Mouse (Mus musculus) embryo, embryonic 10 days (tissue): Measurements from ENCODE around the gene Lpp.
A peak's percentile ranks its signal among the peaks of the same experiment; 100 is the strongest.

Experiments used
- DNase-seq: peaks from one replicate; pipeline ENCODE4 v3.0.0-alpha.2; 2015; ENCODE audit warnings: low spot score

Gene Lpp

DNA sequence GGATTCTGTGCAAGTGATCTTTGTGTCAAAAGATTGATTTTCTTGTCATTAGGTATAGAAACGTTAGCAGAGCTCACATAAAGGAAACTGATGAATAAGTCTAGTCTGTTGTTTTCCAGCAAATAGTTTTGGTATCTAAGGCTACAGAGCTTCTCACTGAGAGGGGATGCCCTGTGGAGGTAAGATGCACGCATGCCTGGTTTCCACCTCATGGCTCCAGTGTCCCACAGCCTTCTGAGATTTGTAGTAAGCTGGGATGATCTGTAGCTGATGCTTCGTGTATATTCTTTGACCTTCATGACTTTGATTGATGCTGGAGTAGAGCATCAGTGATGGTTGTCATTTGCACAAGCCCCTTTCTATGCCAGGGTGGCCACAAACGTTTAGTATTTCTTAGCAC, 414.3 kb downstream of the Lpp start:
- no peak for DNase-seq

DNA sequence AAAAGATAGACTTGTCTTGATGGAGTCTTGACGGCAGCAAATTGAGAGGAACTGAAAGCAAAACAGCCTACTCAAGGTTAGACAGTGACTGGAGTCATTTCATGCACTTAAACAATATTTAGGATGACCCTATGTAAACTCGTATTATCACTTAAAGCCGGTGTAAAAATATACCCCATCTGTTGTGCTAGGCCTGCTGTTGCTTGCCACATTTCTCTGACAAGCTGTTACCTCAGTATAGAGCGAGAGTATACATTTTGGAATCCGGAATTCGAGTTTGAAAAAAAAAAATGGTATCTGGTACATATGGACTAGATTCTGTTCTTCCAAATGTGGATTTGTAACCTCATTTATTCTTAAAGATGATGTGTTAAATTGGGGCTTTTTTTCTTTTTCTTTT, 416.5 kb downstream of the Lpp start:
- no peak for DNase-seq

DNA sequence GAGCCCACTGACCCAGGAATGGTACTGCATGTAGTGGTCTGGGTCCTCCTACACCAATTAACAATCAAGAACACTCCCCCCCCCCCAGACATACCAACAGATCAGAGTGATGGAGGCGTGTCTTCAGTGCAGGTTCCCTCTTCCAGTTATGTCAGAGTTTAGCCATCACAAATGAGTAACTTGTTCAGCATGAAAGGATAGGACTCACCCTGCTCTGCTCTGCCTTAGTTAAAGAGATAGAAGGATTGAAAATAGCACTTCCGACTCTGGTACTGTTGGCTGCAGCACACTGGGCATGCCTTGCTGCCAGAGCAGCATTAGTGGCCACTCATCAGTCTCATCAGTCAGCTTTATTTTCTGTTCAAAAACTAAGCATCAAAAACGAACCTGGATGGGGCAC, 423.3 kb downstream of the Lpp start:
- DNase-seq: no peak

DNA sequence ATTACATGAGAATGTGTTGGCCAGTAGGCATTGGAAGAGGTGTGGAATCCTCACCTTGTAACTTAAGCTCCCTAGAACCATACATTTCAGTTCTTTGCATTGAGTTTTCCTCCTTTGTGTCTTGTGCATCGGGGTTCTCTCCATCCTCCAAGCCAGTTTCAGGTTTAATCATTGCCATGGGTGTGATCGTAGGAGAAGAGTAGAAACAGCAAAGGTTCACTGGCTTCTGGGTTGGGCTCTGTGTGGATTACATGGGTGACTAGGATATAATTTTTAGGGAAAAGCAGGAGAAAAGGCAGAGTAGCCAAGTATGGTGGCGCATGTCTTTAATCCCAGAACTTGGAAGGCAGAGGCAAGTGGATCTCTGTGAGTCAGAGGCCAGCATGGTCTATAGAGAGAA, 424.1 kb downstream of the Lpp start:
- DNase-seq: no peak

DNA sequence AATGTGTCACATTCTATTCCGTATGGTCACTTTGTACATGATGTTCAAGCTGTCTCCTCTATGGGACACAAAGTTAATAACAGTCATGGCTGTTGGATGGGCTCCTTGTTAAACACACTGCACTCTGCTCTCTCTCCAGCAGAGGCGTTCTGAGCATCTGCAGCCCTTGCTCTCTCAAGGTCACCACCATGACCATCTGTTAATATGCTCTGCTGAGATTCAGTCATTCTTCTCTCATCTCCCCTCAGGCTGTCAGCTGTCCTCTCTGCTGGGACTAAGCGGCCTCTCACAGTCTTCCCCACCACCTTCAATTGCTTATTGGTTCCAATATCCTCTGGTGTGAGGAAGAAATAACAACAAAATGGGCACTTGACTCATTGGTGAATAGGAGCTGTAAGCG, 425.8 kb downstream of the Lpp start:
- DNase-seq: peak; percentile 42

DNA sequence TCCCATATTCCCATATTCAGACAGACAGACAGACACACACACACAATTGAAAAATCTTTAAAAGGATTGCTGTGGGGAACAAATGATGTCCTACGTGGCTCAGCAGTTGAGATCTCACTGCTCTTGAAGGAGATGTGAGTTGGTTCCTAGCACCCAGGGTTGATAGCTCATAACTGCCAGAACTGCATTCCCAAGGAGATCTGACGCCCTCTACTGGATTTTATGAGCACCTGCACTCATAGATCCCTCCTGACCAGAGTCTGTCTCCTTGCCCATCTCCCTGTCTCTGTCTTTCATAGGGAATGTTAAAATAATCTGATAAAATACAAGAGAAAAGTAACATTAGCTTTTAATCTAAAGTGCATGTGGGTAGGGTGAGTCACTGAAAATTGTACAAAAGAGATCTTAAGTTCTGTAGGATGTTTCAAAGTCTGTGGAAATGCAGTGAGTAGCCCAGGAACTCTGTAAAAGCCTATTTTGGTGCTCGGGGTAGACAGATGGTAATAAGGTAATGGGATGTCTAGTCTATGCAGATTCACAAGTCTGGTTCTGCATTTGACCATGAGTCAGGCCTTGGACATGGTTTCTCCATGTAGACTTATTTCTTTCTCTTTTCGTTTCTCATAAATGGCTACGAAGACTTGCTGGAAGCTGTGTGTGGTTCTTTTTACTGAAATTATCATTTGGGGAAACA, 429.0 kb downstream of the Lpp start:
- no peak for DNase-seq

DNA sequence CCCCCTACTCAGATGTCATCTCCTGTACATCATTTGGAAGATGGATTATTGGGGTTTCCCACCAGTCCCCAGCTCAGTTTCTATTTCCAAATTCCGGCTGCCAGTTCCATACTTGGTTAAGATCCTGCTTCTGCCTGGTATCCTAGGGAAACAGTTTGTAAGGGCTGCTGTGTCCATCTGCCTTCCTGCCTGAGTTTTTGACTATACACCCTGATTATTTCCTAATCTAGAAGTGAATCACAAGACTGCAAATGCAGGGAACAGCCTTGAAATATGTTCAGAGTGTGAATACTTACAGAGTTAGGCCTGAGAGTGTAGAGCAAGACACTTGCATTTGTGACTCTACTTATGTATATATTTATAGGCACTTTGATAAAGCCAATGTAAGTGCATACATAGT, 429.6 kb downstream of the Lpp start:
- DNase-seq: no peak

DNA sequence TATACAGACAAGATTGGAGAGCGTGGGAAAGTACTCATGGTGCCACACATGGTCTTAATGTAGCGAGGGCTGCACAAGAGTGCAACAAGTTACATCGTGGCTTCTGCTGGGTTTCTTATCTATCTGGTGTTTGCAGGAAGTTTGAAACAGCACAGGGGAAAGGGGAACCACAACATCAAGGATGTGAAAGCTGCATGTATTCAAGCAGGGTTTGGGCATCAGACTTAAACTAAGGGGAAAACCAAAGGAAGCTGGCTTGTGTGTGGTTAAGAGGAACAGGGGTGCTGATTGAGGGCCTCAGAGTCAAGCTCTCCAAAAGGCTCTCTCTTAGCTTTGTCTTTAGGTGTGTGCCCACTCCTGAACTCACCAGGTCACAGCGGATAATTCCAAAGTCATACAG, 433.1 kb downstream of the Lpp start:
- no peak for DNase-seq

DNA sequence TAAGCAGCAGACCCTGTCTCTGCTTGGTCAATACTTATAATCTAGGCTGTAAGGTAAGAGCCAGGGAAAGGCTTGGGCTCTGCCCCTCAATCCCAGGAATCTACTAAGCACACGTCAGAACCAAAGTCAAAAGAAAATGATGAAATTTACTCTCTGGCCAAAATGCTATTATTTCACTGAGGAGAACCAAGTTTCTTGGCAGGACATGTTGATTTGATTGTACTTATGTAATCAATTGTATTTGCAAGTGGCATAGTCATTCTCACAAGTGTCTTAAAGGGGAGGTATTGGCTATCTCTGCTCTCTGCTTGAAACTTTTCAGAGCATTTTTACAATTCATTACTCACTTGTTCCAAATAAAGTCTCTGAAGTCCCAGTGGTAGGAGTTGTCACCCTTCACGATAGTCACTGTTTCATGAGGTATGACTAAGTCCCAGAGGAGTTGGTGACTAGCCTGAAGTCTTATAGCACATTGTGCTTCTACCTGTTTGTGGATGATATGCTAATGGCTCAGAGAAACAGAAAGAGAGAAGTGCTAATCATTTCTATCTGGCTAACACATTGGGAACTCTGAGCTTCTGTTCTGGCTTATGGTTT, 435.0 kb downstream of the Lpp start:
- DNase-seq: no peak

DNA sequence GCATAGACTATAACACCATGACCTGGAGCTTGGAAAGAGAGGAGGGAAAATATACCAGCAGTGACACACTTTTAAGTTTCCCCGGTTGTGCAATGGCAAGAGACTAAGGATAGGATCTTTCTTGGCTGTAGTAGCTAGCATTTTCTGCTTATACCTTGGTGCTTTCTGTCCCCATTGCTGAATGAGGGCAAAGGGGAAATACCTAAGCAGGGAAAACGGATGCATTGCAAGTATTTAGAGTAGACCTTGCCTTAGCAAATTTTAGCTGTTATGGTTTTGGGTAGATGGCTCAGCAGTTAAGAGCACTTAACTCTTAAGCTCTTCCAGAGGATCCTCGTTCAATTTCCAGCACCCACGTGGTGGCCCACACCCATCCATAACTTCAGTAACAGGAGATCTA, 436.6 kb downstream of the Lpp start:
- DNase-seq: no peak

DNA sequence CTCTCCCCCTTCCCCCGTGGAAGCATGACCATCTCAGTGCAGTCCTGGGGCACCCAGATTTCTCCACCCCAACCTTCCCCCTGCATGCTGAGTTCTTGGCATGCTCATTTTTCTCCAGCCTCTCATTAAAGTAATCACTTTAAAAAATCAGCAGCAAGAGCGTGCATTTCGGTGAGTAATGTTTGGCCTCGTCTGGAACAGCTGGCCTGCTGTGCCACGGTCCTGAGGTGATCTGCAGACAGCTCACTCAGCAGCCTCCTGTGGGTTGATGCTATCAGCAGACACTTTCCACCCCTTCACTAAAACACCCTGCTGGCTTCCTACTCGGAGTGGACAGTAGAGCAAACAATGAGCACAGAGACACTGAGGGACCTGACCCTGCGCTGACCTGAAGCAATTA, 437.6 kb downstream of the Lpp start:
- DNase-seq: peak; percentile 12

DNA sequence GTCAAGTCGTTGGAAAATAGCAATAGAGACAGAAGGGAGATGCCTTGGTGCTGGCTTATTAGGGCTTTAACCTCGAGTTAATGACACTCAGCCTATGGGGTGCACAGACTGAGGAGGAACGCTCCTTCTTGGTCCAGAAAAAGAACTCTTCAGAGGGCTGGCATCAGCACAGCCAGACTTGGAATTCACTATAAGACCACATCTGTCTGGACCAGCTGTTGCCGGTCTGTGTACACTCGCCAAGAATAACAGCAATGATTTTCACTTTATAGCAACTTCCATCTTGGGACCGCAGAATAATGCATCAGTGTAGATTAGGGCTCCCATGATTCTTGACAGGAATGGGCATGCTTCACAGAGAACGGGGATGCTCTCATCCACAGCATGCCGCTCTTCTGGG, 439.9 kb downstream of the Lpp start:
- DNase-seq: no peak

DNA sequence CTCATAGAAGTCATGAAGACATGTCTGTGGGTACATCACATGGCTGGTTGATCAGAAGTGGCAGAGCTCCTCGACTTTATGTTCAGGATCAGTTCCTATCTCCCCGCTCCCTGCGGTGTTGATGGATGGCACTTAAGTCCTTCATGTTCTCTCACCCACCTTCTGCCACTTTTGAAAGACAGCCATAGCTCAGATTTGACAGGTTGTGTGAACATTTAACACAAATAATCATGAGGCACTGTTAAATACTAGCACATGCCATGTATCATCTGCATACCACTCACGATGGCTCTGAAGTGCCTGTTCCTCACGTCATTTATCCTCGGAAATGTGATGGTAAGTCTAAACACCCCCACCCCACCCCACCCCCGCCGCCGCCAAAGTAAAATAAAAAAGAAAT, 441.2 kb downstream of the Lpp start:
- no peak for DNase-seq

DNA sequence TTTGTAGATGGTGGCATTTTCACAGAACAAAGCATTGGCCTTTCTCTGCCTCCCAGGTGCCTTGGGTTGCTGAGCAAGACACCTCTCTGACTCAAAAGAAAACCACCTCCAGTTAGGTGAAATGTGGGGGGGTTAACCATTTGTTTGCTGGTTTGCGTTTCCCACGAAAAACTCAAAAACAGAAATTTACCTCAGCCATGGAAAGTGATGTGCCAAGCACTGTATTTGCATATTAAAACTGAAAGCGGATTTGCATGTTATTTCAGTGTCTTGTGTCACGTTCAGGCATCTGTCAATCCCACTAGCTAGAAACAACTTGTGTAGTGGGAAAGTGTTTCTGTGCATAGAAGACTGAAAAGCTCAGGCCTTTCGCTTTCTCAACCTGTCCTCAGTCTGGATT, 443.2 kb downstream of the Lpp start:
- no peak for DNase-seq

DNA sequence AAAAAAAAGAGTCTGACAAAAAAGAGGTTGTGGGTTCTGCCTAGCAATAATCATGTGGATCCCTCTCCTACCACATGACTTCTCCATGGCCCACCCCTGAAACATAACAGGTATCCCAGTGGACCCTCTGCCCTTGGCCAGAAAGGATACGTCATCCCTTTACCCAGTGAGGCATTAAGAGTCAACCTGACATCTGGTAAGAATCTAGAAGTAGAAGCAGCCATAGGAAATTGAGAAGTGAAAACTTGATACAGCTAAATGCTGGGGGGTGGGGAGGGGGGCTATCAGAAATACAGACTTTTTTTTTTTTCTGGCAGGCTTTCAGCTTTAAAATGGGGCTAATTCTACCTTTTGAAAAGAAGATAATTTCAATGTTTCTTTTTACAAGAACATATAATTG, 445.7 kb downstream of the Lpp start:
- no peak for DNase-seq

DNA sequence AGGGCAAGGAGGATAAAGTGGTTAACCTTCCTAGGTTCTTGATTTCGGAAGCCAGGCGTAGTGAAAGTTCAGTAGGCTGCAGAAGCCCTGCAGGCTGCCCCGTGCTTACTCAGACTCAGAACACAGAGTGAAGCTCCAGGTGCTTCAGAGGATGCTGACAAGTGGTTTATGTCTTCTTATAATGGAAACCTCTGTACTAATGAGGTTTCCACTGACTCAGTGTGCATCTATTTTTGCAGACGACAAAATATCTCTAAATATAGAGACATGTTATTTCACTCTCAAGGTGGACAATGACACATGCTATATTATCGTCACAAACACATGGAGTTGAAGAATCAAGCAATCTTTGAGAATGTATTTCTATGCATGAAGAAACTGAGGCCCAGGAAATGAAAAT, 446.8 kb downstream of the Lpp start:
- no peak for DNase-seq

DNA sequence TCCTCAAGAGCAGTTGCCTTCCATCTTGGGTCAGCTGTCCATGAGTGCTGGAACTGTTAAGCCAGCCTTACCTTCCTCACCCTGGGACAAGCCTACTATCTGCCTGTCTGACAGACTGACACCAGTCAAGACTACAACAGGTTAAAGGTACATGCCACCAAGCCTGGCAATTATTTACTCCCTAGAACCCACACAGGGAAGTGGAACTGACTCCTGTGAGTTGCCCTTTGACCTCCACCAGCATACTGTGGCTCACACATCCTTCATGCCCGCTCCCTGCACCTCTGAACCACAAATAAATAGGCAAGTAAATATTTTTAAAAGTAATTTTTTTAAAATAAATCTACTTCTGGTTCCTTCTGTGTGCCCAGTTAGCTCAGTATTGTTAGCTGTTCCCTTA, 452.8 kb downstream of the Lpp start:
- no peak for DNase-seq

DNA sequence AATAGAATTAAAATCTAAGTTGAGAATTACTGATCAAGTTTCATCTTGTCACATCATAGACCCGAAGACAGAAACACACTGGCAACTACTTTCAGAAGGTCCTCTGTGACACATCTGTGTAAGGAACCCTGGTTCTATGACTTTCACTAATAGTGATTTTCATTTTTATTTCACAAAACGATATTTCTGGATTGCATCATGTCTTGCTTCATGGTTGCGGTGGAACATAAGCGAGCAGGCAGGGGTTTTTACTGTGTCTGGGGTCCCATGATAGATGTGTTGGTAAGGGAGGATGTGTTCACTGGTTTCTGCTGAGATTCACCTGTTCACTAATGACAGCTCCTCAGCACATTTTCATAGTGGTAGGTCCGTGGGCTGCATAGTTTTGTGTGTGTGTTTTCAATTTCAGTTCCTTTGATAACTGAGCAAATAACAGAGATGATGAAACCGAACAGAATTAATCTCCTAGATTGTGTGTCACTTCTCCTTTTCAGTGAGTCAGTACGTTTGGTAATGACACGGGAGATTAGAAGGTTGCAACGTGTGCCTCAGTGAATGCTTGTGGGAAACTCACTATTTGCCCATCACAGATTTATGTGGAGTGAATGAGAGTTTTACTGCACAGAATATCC, 466.3 kb downstream of the Lpp start:
- no peak for DNase-seq

DNA sequence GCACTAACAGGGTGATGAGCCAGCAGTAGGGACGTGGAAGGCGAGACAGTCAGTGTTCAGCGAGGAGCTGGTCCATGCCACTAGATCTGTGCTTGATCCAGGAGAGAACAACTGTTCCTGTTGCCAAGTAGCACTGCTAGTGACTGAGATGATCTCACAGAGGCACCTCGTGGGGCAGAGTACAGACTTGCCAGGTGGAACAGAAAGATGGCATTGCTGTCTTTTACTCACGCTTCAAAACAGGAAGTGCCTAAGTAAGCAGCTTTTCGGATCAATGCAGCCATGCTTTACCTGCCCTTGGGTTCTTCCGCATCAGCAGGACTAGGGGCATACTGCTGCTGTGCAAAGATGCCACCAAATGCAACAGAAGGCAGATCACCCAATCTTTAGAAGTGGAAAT, 467.1 kb downstream of the Lpp start:
- DNase-seq: no peak

DNA sequence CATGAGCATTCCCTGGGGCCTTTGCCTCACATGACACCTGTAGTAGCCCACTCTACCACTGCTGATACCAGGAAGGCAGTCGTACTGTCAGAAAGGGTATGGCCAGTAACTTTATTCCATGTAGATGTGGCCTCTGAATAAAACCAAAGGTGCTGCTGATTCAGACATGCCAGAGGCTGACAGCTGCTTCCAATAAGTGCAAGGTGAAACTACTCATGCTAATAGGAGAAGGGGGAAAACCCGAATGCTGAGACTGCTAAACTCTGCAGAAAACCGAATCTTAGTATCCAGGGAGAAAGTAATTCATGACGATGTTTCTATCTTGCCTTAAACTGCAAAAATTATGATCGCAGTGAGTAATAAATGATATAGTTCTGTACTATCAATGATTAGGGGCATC, 468.1 kb downstream of the Lpp start:
- DNase-seq: no peak

DNA sequence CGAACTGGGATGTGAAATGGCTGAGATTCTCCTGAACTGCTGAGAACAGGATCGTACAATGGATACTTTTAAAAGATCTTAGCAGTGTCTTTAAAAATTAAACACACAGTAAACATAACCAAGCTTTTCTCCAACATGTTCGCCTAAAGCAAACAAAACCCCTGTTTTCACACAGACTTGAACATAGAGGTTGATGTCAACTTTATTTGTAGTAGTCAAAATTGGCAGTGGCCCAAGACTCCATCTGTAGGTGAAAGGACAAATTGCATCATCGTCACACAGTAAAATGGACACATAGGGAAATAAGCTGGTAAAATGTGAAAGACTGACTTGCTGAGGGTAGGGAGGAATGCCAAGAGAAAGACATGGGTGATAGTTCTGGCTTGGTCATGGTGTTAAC, 480.9 kb downstream of the Lpp start:
- peak; percentile 23 for DNase-seq

DNA sequence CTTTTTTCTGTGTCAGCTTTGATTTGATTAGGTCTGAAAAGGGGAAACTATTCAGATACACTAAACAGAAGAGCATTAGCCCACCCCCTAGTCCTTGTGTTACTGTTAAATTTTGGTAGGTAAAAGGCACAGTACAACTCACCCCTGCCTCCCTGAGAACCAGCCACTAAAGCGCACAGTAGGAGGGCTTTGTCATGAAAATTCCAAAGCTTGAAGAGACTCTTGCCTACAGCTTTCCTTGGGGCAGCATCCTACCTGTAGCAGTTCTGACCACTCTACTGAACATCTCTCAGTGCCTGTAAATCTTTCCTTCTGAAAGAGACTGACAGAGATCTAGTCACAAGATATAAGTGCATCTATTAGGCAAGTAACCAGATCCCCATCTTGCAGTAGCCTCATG, 482.4 kb downstream of the Lpp start:
- no peak for DNase-seq

DNA sequence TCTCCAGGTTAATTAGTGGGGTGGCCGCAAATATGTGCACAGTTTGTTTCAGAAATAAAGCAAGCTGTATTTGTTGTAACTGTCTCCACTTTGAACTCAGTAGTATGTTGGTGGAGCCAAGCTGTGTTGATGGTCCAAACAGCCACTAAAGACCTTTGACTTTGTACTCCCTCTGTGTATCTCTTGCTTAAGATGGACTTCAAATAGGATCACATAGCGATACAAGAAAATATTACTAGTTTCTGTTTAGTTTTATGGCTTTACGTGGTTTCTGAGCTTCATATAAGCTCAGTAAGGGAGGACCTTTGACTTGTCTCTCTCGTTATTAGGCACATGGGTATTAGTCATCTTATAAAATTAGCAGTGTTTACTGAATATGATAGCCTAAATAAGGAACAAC, 485.7 kb downstream of the Lpp start:
- DNase-seq: no peak

DNA sequence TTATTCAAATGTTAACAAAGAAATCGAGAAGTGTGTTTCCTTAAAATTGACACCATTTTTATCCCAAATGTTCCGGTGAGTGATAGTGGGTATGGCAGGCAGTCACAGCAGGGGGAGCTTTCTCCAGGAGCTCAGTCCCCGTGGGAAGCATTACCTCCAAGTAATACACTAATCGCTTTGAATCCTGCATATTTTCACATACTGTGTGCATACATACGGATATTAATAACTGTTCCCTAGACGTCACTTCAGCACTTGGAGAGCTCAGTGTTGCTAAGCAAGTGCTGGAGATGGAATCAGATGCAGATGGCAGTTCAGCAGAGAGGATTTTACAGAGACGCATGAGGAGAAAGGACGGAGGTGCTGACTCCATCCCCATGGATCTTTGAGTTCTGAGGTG, 487.4 kb downstream of the Lpp start:
- no peak for DNase-seq
